Mouse (Mus musculus): ENCODE data around the gene Cldn12. TPM values are rescaled to one million over a fixed set of nuclear protein-coding genes. Genes with fewer than 3 reads are reported as not detected.

Cldn12 gene
- polyA plus RNA-seq, 1 experiment from 2014 or later: 18.2 TPM

DNA sequence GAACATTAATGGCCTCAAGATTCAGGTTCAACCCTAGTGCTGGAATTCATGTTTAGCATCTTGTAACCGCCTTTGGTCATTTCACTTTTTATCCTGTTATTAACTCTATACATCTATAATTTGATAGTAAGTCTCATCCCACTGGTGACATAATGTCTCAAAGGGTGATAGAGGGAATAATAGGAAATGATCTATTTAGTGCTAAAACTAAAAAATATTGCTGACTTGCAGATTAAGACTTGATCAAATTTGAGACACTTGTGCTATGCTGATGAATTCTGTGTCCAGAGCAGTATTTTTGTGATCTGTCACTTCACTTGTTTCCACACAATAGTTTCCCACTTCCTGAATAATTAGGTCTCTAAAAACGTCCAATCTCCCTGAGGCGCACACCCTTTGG, 3.4 kb downstream of the Cldn12 start:
- H3K9ac ChIP-seq (replicated peaks): no peak overlapping the region
- H3K27me3 ChIP-seq: no peaks in the 10 kb centered on the region
- H3K36me3 ChIP-seq: no peaks in the 10 kb centered on the region
- peaks cover 33% of the 10 kb centered on the region for H3K4me1 ChIP-seq
- H3K9me3 ChIP-seq: no peaks in the 10 kb centered on the region
- no peak overlapping the region for H3K27ac ChIP-seq (replicated peaks)
- 65% methylated on average over 3 of the region's 3 CpGs for WGBS
- H3K4me3 ChIP-seq: no peak overlapping the region
- no peak overlapping the region for H3K4me2 ChIP-seq (replicated peaks)
- ATAC-seq (replicated peaks): no peak

DNA sequence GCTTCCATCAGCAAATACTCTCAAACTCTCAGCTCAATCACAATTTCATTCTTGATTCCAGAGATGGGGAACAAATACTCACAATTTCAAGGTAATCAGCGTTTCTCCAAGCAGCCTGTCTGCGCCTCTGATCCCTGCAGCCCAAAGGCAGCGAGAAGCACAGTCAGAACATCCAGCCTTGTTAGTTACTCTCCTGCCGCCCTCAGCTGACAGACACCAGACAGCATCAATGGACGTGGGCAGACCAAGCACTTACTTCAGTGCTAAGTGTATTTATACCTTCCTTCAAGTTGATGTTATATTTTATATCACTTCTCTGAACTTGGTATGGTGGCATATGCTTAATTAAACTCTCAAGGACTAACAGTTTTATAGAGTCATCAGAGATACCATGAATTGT, 3.8 kb downstream of the Cldn12 start:
- WGBS: 37% methylated on average over 5 of the region's 5 CpGs
- peaks cover 33% of the 10 kb centered on the region for H3K4me1 ChIP-seq
- H3K36me3 ChIP-seq: no peaks in the 10 kb centered on the region
- no peaks in the 10 kb centered on the region for H3K9me3 ChIP-seq
- no peak overlapping the region for H3K4me3 ChIP-seq
- H3K27me3 ChIP-seq: no peaks in the 10 kb centered on the region
- no peak overlapping the region for H3K4me2 ChIP-seq (replicated peaks)
- ATAC-seq (replicated peaks): no peak
- H3K9ac ChIP-seq (replicated peaks): no peak overlapping the region
- no peak overlapping the region; the same call in 1 of the 2 replicates for H3K27ac ChIP-seq (replicated peaks)

DNA sequence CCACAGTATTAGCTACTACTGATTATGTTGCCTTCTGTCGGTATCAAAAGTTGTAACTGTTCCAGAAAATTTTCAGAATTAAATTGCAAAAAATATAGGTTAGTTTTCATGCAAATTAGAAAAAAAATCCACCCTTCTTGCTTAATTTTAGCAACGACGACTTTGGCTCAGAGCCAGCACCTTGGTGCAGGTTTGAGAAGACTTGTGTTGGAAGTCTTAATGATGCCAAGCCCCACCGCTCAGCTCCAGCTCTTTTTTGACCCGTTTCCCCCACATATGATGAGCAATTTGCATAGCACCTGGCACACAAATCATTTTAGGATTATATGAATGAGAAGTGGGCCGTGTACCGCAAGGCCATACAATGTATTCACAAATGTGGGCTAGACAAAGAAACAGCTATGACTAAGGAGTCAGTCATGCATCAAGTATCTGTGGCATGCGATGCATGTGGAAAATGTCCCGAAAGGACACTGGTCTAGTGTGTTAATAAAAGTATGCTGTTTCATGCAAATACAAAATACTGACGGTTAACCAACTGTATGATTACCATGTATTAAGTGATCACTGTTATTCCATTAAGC, 4.4 kb downstream of the Cldn12 start:
- H3K27ac ChIP-seq (replicated peaks): no peak overlapping the region
- no peak overlapping the region for H3K9ac ChIP-seq (replicated peaks)
- no peak for ATAC-seq (replicated peaks)
- 0 out of 2 replicates have a peak overlapping the region, but pooled peaks have one; percentile 13 for H3K4me2 ChIP-seq (replicated peaks)
- no peaks in the 10 kb centered on the region for H3K36me3 ChIP-seq
- WGBS: 20% methylated on average over 10 of the region's 10 CpGs
- no peaks in the 10 kb centered on the region for H3K9me3 ChIP-seq
- no peaks in the 10 kb centered on the region for H3K27me3 ChIP-seq
- peaks cover 33% of the 10 kb centered on the region for H3K4me1 ChIP-seq
- no peak overlapping the region for H3K4me3 ChIP-seq

DNA sequence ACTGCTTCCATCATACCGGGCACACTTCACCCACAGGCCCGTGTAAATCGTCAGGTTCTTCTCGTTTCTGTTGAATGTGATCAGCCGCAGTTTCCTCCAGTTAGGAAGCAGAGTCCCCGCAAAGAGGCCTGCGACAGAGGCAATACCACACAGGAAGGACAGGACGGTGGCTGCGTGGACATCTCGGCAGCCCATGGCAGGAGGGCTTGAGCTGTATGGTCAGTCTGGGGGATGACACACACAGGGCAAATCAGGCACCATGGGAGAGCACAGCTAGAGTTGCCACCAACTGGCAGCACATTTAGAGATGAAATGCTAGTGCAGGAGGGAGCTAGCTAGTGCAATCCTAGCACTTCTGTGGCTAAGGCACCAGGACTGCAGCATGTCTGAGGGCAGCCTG, 6.5 kb downstream of the Cldn12 start:
- H3K36me3 ChIP-seq: no peaks in the 10 kb centered on the region
- peaks cover 30% of the 10 kb centered on the region for H3K4me1 ChIP-seq
- H3K9me3 ChIP-seq: no peaks in the 10 kb centered on the region
- H3K9ac ChIP-seq (replicated peaks): no peak overlapping the region
- no peaks in the 10 kb centered on the region for H3K27me3 ChIP-seq
- H3K4me3 ChIP-seq: no peak overlapping the region
- H3K27ac ChIP-seq (replicated peaks): 0 out of 2 replicates have a peak overlapping the region, but pooled peaks have one; percentile 1
- peak overlapping the region; percentile 17 for H3K4me2 ChIP-seq (replicated peaks)
- WGBS: 65% methylated on average over 10 of the region's 10 CpGs
- peak; percentile 17; the same call in 1 of the 2 replicates for ATAC-seq (replicated peaks)

DNA sequence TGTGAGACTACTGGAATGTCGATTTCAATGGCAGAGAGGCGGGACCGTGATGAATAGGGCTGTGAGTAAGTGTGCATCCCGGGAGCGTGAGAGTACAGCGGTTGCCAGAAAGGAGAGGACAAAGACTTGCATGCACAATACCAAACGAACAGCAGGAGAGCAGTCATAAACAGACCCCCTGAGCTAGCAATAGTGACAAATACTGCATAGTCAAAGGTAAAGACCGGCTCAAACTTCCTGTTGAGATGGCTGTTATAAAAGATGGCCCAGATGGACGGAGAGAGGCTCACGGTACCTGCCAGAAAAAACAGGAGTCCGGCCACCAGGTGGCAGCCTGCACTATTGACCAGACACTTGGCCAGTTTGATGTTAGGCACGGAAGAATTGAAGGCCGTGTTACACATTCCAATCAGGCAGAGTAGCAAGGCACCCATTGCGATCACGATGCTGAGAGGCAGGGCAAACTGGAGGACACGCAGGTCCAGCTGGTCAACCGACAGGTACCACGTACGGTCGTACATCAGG, 7.0 kb downstream of the Cldn12 start:
- H3K4me1 ChIP-seq: peaks cover 33% of the 10 kb centered on the region
- no peak overlapping the region for H3K9ac ChIP-seq (replicated peaks)
- 17% methylated on average over 20 of the region's 20 CpGs for WGBS
- peak; percentile 65 for ATAC-seq (replicated peaks)
- 0 out of 2 replicates have a peak overlapping the region, but pooled peaks have one; percentile 1 for H3K27ac ChIP-seq (replicated peaks)
- H3K9me3 ChIP-seq: no peaks in the 10 kb centered on the region
- no peak overlapping the region for H3K4me3 ChIP-seq
- H3K36me3 ChIP-seq: no peaks in the 10 kb centered on the region
- peak overlapping the region; percentile 17 for H3K4me2 ChIP-seq (replicated peaks)
- H3K27me3 ChIP-seq: no peaks in the 10 kb centered on the region

DNA sequence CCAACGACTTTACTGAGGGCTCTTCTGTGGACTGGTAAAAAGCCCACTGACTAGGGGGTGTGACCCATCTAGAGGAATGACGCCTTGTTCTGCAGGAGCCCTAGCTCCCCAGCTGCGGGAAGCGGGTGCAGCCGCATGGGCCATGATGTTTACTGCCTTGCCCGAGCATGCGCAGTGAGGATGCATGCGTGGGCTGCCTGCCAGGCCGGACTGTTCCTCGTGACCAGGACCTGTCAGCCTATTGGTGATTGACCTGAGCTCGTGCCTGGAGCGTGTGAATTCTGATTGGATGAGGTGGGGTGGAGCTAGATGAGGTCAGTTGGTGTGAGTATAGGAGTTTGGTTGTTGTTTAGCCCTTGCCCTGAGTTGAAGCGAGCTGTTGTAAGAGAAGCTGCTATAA, 10.3 kb downstream of the Cldn12 start:
- H3K27ac ChIP-seq (replicated peaks): no peak overlapping the region
- WGBS: 90% methylated on average over 13 of the region's 13 CpGs
- no peaks in the 10 kb centered on the region for H3K27me3 ChIP-seq
- ATAC-seq (replicated peaks): no peak
- peaks cover 18% of the 10 kb centered on the region for H3K4me1 ChIP-seq
- H3K4me2 ChIP-seq (replicated peaks): no peak overlapping the region
- no peak overlapping the region for H3K4me3 ChIP-seq
- no peaks in the 10 kb centered on the region for H3K9me3 ChIP-seq
- no peak overlapping the region for H3K9ac ChIP-seq (replicated peaks)
- no peaks in the 10 kb centered on the region for H3K36me3 ChIP-seq

DNA sequence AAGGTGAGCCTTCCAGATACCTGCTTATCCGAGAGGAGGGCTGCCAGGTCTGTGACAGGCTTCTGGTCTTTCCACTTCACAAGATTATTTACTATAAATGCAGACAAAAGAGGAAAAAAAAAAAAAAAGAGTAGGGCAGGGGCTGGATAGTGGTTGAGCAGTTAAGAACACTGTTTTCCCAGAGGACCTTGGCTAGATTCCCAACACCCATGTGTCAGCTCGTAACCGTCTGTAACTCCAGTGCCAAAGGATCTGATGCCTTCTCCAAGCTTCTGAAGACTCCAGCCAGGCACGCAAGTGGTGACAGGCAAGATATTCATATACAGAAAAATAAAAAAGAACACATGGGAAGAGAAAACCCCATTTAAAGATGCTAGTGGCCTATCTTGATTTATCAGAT, 11.4 kb downstream of the Cldn12 start:
- H3K9ac ChIP-seq (replicated peaks): no peak overlapping the region
- no peak overlapping the region for H3K4me2 ChIP-seq (replicated peaks)
- H3K4me3 ChIP-seq: no peak overlapping the region
- no peaks in the 10 kb centered on the region for H3K27me3 ChIP-seq
- no peaks in the 10 kb centered on the region for H3K9me3 ChIP-seq
- ATAC-seq (replicated peaks): no peak
- no peak overlapping the region for H3K27ac ChIP-seq (replicated peaks)
- no peaks in the 10 kb centered on the region for H3K36me3 ChIP-seq
- H3K4me1 ChIP-seq: peaks cover 18% of the 10 kb centered on the region
- WGBS: 49% methylated on average over 4 of the region's 4 CpGs

DNA sequence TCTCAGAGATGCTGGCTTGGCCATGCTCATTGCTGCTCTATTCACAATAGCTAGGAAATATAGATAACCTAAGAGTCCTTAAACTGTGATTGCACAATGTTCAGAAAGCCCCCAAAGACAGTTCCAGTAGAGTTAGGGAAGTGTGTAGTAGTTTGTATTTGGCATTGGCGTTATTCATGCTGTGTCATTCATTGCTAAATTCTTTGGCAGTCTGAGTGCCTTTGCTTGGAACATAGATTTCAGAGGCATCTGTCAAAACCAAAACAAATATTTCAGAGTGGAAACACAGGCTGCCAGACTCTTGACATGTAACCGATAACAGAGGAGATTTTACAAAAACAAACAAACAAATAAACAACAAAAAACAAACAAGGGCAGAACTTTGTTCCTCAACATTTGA, 13.2 kb downstream of the Cldn12 start:
- 0 out of 2 replicates have a peak, but pooled peaks have one; percentile 63 for ATAC-seq (replicated peaks)

DNA sequence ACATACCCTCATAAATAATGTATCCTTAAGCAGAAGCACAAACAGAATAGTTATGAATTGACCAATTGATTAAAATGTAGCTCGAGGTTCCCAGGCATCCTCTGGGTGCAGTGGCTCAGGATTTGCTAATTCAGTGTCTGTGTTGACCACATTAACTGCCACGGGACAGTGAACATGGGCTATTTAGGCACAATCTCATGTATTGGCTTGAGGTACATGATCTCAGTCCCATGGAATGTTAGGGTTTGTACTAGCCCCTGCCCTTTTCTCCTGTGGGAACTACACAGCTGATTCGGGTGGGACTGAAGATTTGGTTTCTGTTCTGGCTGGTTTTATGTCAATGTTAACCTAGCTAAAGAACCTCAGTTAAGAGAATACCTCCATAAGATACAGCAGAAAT, 18.4 kb downstream of the Cldn12 start:
- 41% methylated on average over 3 of the region's 3 CpGs for WGBS
- Histone ChIP-seq H3K36me3 (no peaks in the 10 kb centered on the region), H3K4me2 (replicated peaks) (no peak overlapping the region)

More for the DNA sequence above, 13.2 kb downstream of the Cldn12 start:
- no peak overlapping the region for H3K4me2 ChIP-seq (replicated peaks)
- 60% methylated on average over 2 of the region's 2 CpGs for WGBS
- no peaks in the 10 kb centered on the region for H3K9me3 ChIP-seq
- H3K36me3 ChIP-seq: no peaks in the 10 kb centered on the region
- H3K4me3 ChIP-seq: no peak overlapping the region
- no peak overlapping the region for H3K9ac ChIP-seq (replicated peaks)
- peaks cover 5% of the 10 kb centered on the region; the same call in 1 of the 2 replicates for H3K4me1 ChIP-seq
- H3K27me3 ChIP-seq: no peaks in the 10 kb centered on the region
- no peak overlapping the region for H3K27ac ChIP-seq (replicated peaks)

DNA sequence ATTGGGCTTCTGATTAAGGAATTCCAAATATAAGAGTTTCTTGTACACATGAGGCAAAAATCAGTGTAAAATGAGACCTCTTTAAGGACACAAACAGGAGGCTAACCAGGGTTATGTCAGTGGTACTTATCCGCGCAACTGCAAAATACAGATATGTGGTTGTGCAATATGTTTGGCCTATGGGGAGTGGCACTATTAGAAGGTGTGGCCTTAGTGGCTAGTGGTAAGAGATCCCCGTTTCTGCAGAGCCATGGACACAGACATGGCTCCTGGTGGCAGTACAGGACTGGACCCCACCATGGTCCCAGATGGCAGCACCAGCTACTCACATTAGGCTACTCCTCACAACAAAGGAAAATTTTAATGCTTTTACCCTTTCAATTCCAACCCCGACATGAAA, 19.7 kb downstream of the Cldn12 start:
- 0 out of 2 replicates have a peak, but pooled peaks cover 3% of the 10 kb centered on the region for H3K27me3 ChIP-seq
- no peak overlapping the region for H3K9ac ChIP-seq (replicated peaks)
- H3K36me3 ChIP-seq: no peaks in the 10 kb centered on the region
- ATAC-seq (replicated peaks): peak; percentile 28; the same call in 1 of the 2 replicates
- H3K27ac ChIP-seq (replicated peaks): no peak overlapping the region
- H3K9me3 ChIP-seq: no peaks in the 10 kb centered on the region
- no peak overlapping the region for H3K4me2 ChIP-seq (replicated peaks)
- 90% methylated on average over 4 of the region's 4 CpGs for WGBS
- H3K4me1 ChIP-seq: peaks cover 2% of the 10 kb centered on the region; the same call in 1 of the 2 replicates
- no peak overlapping the region for H3K4me3 ChIP-seq

More for the DNA sequence above, 18.4 kb downstream of the Cldn12 start:
- no peak overlapping the region for H3K9ac ChIP-seq (replicated peaks)
- H3K4me3 ChIP-seq: no peak overlapping the region
- H3K4me1 ChIP-seq: peaks cover 2% of the 10 kb centered on the region; the same call in 1 of the 2 replicates
- no peak overlapping the region for H3K27ac ChIP-seq (replicated peaks)
- H3K9me3 ChIP-seq: no peaks in the 10 kb centered on the region
- 0 out of 2 replicates have a peak, but pooled peaks have one; percentile 25 for ATAC-seq (replicated peaks)
- H3K27me3 ChIP-seq: 0 out of 2 replicates have a peak, but pooled peaks cover 3% of the 10 kb centered on the region

DNA sequence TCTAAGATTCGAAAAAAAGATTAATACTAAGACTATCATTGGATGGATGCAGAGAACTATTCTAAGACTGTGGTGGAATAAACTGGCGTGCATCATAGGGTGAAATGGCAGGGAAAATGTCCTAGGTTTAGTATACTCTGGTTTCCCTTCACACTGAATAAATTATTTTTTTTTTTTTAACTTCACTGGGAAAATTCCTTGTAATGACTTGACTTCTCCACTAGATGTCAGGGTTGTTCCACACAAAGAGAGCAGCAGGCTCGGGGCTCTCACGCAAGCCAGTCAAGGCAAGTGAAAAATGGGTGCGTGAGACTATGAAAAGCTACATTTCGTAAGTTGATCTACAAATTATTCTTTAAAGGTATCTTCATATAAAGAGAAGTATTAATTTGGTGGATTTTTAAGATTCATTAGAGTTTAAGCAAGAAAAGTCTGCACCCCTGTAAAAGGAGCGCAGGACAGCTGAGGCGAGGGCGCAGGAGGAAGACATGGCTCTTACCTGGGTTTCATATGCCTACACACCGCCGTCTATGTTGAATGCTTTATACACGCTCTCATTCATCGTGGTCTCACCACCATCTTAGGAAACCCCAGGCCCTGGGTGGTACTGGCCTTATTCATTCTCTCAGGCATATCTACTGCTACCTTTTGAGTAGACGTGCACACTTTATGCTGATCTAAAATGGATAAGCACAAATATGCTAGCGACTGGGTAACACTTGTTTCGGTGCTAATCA, 20.3 kb downstream of the Cldn12 start:
- Histone ChIP-seq H3K9me3 (no peaks in the 10 kb centered on the region), H3K4me1 (peaks cover 2% of the 10 kb centered on the region; the same call in 1 of the 2 replicates), H3K27me3 (0 out of 2 replicates have a peak, but pooled peaks cover 3% of the 10 kb centered on the region), H3K27ac (replicated peaks) (no peak overlapping the region), H3K4me3 (no peak overlapping the region), H3K36me3 (no peaks in the 10 kb centered on the region), H3K4me2 (replicated peaks) (no peak overlapping the region), H3K9ac (replicated peaks) (no peak overlapping the region)
- WGBS: 40% methylated on average over 16 of the region's 16 CpGs
- peak; percentile 78 for ATAC-seq (replicated peaks)

DNA sequence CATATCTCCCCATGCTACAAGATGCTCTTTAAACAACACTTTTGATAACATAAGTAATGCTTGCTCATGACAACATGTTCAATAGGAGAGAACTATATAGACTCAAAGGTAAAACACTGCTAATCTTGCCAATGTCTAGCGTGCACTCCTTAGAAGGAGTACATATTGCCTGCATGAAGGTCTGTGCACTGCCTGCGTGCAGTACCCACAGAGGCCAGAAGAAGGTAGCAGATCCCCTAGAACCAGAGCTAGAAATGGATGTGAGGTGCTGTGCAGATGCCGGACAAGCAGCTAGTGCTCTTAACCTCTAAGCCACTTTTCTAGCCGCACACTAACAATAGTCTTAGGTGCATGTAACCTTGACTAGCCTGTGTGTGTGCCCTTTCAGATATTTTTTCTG, 22.6 kb downstream of the Cldn12 start:
- H3K27ac ChIP-seq (replicated peaks): no peak overlapping the region
- H3K4me1 ChIP-seq: peaks cover 2% of the 10 kb centered on the region; the same call in 1 of the 2 replicates
- no peak for ATAC-seq (replicated peaks)
- 0 out of 2 replicates have a peak, but pooled peaks cover 3% of the 10 kb centered on the region for H3K27me3 ChIP-seq
- 91% methylated on average over 4 of the region's 4 CpGs for WGBS
- H3K9ac ChIP-seq (replicated peaks): no peak overlapping the region
- H3K4me3 ChIP-seq: no peak overlapping the region
- no peak overlapping the region for H3K4me2 ChIP-seq (replicated peaks)
- H3K36me3 ChIP-seq: no peaks in the 10 kb centered on the region
- H3K9me3 ChIP-seq: no peaks in the 10 kb centered on the region

Measured in forebrain, embryonic 15.5 days (tissue).